In the genomic region with DNA sequence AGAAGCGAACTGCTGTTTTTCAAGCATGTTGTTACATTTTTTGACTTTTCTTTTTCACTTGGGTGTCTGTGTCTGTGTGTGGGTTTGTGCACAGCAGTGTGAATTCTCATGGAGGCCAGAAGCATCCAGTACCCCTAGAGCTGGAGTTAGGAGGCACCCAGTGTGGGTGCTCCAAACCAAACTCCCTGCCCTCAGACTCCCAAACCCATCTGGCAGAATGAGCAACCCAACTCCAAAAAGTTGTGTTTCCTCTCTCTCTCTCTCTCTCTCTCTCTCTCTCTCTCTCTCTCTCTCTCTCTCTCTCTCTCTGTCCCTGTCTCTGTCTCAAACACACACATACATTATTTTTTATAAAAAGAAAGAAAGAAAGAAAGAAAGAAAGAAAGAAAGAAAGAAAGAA, we compare ENCODE assay signal across 10 mouse cellular contexts. TPM values are rescaled to one million over a fixed set of nuclear protein-coding genes. Genes with fewer than 3 reads are reported as not detected.
DNase-seq lines count a peak whose midpoint lies in the region.
"Not testable (repeated sequence)": the region's sequence is repeated elsewhere in the genome, so short reads cannot be mapped to it uniquely, and the experiment has no call there.
"Had no signal": no experiment of that assay in that cellular context is flagged by ENCODE, and none has a peak within 500 bp of the region (broad histone marks: within the 10 kb centered on the region; RNA-seq: fewer than 3 reads in every experiment).

No protein-coding gene starts in this region.

- intact Hi-C loops in heart, postnatal 36 days (cut with DNase I); left cerebral cortex, postnatal 25 days (cut with DNase I): not testable (repeated sequence)

- DNase-seq in adrenal gland, postnatal 25 days, result peak; percentile 0
- DNase-seq in gastrocnemius, postnatal 10 days, result peak; percentile 2
- DNase-seq in heart, postnatal 36 days, result peak; percentile 8 to 19
- DNase-seq in layer of hippocampus, adult 11-12 months (ENCODE audit: low spot score), result peak; percentile 4
- DNase-seq in left cerebral cortex, postnatal 25 days (ENCODE audit: low spot score in 2 of 2), result peak; percentile 1 to 2
- peak; percentile 2 for DNase-seq in right cerebral cortex, postnatal 14 days
- DNase-seq in thymus, postnatal 14 days, result peak; percentile 3

RNA-seq across cellular contexts. Expression of a gene that starts 15.8 kb away (rescaled TPM):
- not detected in 2 replicates for total RNA-seq in adrenal gland, postnatal 25 days (2021)
- total RNA-seq in gastrocnemius, postnatal 10 days (2021), result not detected
- not detected for total RNA-seq in heart, postnatal 36 days (2021)
- not detected for total RNA-seq in left cerebral cortex, postnatal 25 days (2021)
- total RNA-seq: ES-E14; heart, adult 8-10 months; megakaryocyte, adult 5-6 weeks had no signal

RNA-seq across cellular contexts. Expression of a gene that starts 16.0 kb away (rescaled TPM):
- not detected in 2 replicates for total RNA-seq in adrenal gland, postnatal 25 days (2021)
- total RNA-seq in gastrocnemius, postnatal 10 days (2021), result 1 to 10 TPM in 1 of 2 experiments, under 1 TPM in 1; 0.56 to 1.2 TPM
- under 1 TPM in 1 of 2 experiments, not detected in 1; 0.60 TPM for total RNA-seq in heart, postnatal 36 days (2021)
- under 1 TPM; 0.39 to 0.85 TPM for total RNA-seq in left cerebral cortex, postnatal 25 days (2021)
- total RNA-seq: heart, adult 8-10 months; megakaryocyte, adult 5-6 weeks had no signal

Comparison
In these comparisons a context has a peak if more than half of its experiments do, and no peak if none do; other contexts are left out.
1. Peak in every context shown above with its lines: DNase-seq.